Mouse (Mus musculus) kidney, embryonic 15.5 days (tissue): Measurements from ENCODE around the gene Cryl1. TPM values are rescaled to one million over a fixed set of nuclear protein-coding genes. Genes with fewer than 3 reads are reported as not detected.

Experiments used
- ATAC-seq: fragments of 200-750 bp; cut with Nextera tagmentation; replicated peaks from 2 replicates; pipeline ENCODE4 v1.8.0; 2017; ENCODE audit warnings: moderate TSS enrichment; ENCODE audit not compliant: low FRiP score
- H3K27ac ChIP-seq: fragments of 300-500 bp; sonication (generic); 2 replicates; pipeline ENCODE4 v1.5.1; 2015; ENCODE audit warnings: mild to moderate bottlenecking, inconsistent platforms
- H3K27me3 ChIP-seq: fragments of 300-500 bp; sonication (generic); 2 replicates; pipeline ENCODE4 v1.6.1; 2015; ENCODE audit warnings: inconsistent platforms
- H3K36me3 ChIP-seq: fragments of 300-500 bp; sonication (generic); 2 replicates; pipeline ENCODE4 v1.6.1; 2015; ENCODE audit warnings: inconsistent platforms
- H3K4me1 ChIP-seq: fragments of 300-500 bp; sonication (generic); 2 replicates; pipeline ENCODE4 v1.6.1; 2015; ENCODE audit warnings: inconsistent platforms
- H3K4me2 ChIP-seq: fragments of 300-500 bp; sonication (generic); 2 replicates; pipeline ENCODE4 v1.6.1; 2015; ENCODE audit warnings: moderate library complexity, mild to moderate bottlenecking, inconsistent platforms
- H3K4me3 ChIP-seq: fragments of 300-500 bp; sonication (generic); replicated peaks from 2 replicates; pipeline ENCODE4 v1.5.1; 2015; ENCODE audit warnings: mild to moderate bottlenecking, inconsistent platforms
- H3K9ac ChIP-seq: fragments of 300-500 bp; sonication (generic); 2 replicates; pipeline ENCODE4 v1.6.1; 2015; ENCODE audit warnings: mild to moderate bottlenecking, inconsistent platforms
- H3K9me3 ChIP-seq: fragments of 300-500 bp; sonication (generic); replicated peaks from 2 replicates; pipeline ENCODE4 v1.6.1; 2016; ENCODE audit warnings: inconsistent platforms
- WGBS: fragments of 180-500 bp; shearing (Covaris S2); methylation state at CpG from one replicate; pipeline ENCODE4 v1.1.7; 2015; ENCODE audit warnings: mixed read lengths; 5-methylcytosine and 5-hydroxymethylcytosine counted together
- polyA plus RNA-seq: library from polyadenylated mRNA; unstranded; fragments of >200 nt; fragmentation: Nextera tagmentation; extraction: Ambion mirVana; gene quantifications from 2 replicates; pipeline ENCODE4 v1.2.1, GENCODE M21; 2015

The Cryl1 gene
- polyA plus RNA-seq, 1 experiment from 2014 or later = 26.9 TPM

GRCm38 (mm10) chr14:57342316-57343055 is 55.8 kb downstream of the Cryl1 start:
- no peaks in the 10 kb centered on the region for H3K36me3 ChIP-seq
- H3K4me2 ChIP-seq = no peak overlapping the region
- H3K9me3 ChIP-seq = no peaks in the 10 kb centered on the region; the same call in 1 of the 2 replicates
- no peak overlapping the region for H3K4me3 ChIP-seq
- H3K27ac ChIP-seq = 0 out of 2 replicates have a peak overlapping the region, but pooled peaks have one; percentile 11
- H3K27me3 ChIP-seq = no peaks in the 10 kb centered on the region
- H3K9ac ChIP-seq = no peak overlapping the region
- H3K4me1 ChIP-seq = peaks cover 36% of the 10 kb centered on the region
- ATAC-seq = peak; percentile 50
- WGBS = 30% methylated on average over 6 of the region's 6 CpGs

DNA sequence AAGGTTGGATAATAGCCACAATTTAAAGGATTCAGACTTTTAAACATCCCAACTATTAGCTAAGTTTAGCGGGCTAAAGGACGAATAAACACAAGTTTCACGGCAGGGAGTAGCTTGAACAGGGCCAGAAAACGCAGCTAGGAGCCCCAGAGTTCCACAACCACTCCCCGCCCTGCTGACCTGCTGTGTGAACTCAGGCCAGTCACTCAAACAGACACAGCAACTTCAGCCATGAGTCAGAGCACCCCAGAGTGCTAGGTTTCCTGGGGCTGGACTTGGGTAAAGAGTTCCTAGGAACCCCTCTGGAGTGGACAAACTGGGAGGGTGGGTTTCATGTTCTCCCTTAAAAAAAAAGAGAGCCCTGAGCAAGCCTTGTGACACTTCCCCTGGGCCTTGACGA is 59.7 kb downstream of the Cryl1 start:
- H3K36me3 ChIP-seq = no peaks in the 10 kb centered on the region
- H3K27ac ChIP-seq = no peak overlapping the region
- H3K4me1 ChIP-seq = peaks cover 20% of the 10 kb centered on the region
- no peak overlapping the region for H3K4me2 ChIP-seq
- WGBS = 51% methylated on average over 6 of the region's 6 CpGs
- no peak for ATAC-seq
- no peak overlapping the region for H3K4me3 ChIP-seq
- H3K27me3 ChIP-seq = no peaks in the 10 kb centered on the region
- no peaks in the 10 kb centered on the region for H3K9me3 ChIP-seq
- no peak overlapping the region for H3K9ac ChIP-seq

- Histone ChIP-seq H3K9me3 (no peaks in the 10 kb centered on the region), H3K4me3 (no peak overlapping the region), H3K4me1 (no peaks in the 10 kb centered on the region), H3K9ac (no peak overlapping the region), H3K27ac (no peak overlapping the region), H3K36me3 (no peaks in the 10 kb centered on the region), H3K27me3 (no peaks in the 10 kb centered on the region), H3K4me2 (no peak overlapping the region)
- ATAC-seq = no peak
- 62% methylated on average over 6 of the region's 6 CpGs for WGBS
Measured at GRCm38 (mm10) chr14:57334833-57335232, 63.5 kb downstream of the Cryl1 start.

- Histone ChIP-seq H3K9ac (no peak overlapping the region), H3K4me2 (no peak overlapping the region), H3K36me3 (no peaks in the 10 kb centered on the region), H3K27me3 (no peaks in the 10 kb centered on the region), H3K4me3 (no peak overlapping the region), H3K4me1 (no peaks in the 10 kb centered on the region), H3K9me3 (no peaks in the 10 kb centered on the region), H3K27ac (no peak overlapping the region)
- ATAC-seq = no peak
- 84% methylated on average over 8 of the region's 8 CpGs for WGBS
Measured at GRCm38 (mm10) chr14:57332503-57332902, 65.8 kb downstream of the Cryl1 start.

- Histone ChIP-seq H3K4me1 (no peaks in the 10 kb centered on the region), H3K4me2 (no peak overlapping the region), H3K27ac (no peak overlapping the region), H3K9ac (no peak overlapping the region), H3K27me3 (no peaks in the 10 kb centered on the region), H3K9me3 (no peaks in the 10 kb centered on the region), H3K4me3 (no peak overlapping the region), H3K36me3 (no peaks in the 10 kb centered on the region)
- WGBS = 86% methylated on average over 10 of the region's 10 CpGs
- no peak for ATAC-seq
Measured at GRCm38 (mm10) chr14:57331097-57331496, 67.2 kb downstream of the Cryl1 start.

- WGBS = 90% methylated on average over 15 of the region's 15 CpGs
- no peak overlapping the region for H3K4me3 ChIP-seq
- no peak overlapping the region for H3K4me2 ChIP-seq
- H3K4me1 ChIP-seq = no peaks in the 10 kb centered on the region
- no peaks in the 10 kb centered on the region for H3K36me3 ChIP-seq
- no peaks in the 10 kb centered on the region for H3K9me3 ChIP-seq
- H3K27me3 ChIP-seq = no peaks in the 10 kb centered on the region
- no peak overlapping the region for H3K27ac ChIP-seq
- no peak overlapping the region for H3K9ac ChIP-seq
- ATAC-seq = no peak
Measured at GRCm38 (mm10) chr14:57329600-57329999, 68.7 kb downstream of the Cryl1 start.

DNA sequence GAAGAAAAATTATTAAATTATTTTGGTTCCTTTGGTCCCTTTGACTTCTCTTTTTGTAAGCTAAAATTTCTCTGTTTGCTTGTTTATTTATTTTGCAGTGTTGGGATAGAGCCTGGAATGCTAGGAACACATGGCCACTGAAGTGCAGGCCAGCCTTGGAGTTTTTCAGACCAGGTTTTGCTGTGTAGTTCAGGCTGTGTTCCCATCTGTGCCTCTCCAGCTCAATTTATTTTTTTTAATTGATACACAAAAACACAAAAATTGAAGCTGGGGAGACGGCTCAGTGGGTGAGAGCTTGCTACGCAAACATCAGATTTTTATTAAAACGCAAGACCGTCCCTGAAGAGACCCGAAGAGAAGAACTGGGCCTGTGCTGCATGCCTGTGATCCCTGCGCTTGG is 71.6 kb downstream of the Cryl1 start:
- Histone ChIP-seq H3K9me3 (no peaks in the 10 kb centered on the region), H3K4me3 (no peak overlapping the region), H3K4me1 (no peaks in the 10 kb centered on the region), H3K36me3 (no peaks in the 10 kb centered on the region), H3K9ac (no peak overlapping the region), H3K27ac (no peak overlapping the region), H3K27me3 (no peaks in the 10 kb centered on the region), H3K4me2 (no peak overlapping the region)
- ATAC-seq = no peak
- WGBS = 94% methylated on average over 6 of the region's 6 CpGs

DNA sequence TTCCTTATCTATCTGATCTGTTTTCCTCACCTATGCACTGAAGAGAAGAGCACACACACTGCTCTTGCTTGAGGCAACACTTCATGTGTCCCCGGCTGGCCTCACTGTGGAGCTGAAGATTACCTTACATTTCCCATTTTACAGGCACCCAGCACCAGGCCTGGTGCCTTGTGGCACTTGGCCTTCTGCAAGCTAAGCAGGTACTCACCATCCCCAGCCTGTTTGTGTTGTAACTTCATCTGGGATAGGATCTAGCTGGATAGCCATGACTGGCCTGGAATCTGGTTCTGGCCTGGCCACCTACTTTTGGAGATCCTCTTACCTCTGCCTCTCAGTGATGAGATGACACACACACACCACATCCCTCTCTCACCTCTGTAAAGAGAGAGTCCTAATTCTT is 79.5 kb downstream of the Cryl1 start:
- no peaks in the 10 kb centered on the region for H3K9me3 ChIP-seq
- no peak overlapping the region for H3K4me3 ChIP-seq
- WGBS = 55% methylated on average over 1 of the region's 1 CpGs
- no peak overlapping the region for H3K9ac ChIP-seq
- ATAC-seq = peak; percentile 60
- no peak overlapping the region for H3K4me2 ChIP-seq
- H3K27me3 ChIP-seq = no peaks in the 10 kb centered on the region
- H3K36me3 ChIP-seq = no peaks in the 10 kb centered on the region
- peaks cover 18% of the 10 kb centered on the region; the same call in 1 of the 2 replicates for H3K4me1 ChIP-seq
- peak overlapping the region; percentile 13; the same call in 1 of the 2 replicates for H3K27ac ChIP-seq

GRCm38 (mm10) chr14:57316662-57317600 is 81.4 kb downstream of the Cryl1 start:
- Histone ChIP-seq H3K27me3 (no peaks in the 10 kb centered on the region), H3K9me3 (no peaks in the 10 kb centered on the region), H3K4me1 (peaks cover 18% of the 10 kb centered on the region; the same call in 1 of the 2 replicates), H3K4me3 (no peak overlapping the region), H3K27ac (no peak overlapping the region), H3K9ac (no peak overlapping the region), H3K4me2 (no peak overlapping the region), H3K36me3 (no peaks in the 10 kb centered on the region)
- 57% methylated on average over 16 of the region's 16 CpGs for WGBS
- no peak; the same call in 1 of the 2 replicates for ATAC-seq

DNA sequence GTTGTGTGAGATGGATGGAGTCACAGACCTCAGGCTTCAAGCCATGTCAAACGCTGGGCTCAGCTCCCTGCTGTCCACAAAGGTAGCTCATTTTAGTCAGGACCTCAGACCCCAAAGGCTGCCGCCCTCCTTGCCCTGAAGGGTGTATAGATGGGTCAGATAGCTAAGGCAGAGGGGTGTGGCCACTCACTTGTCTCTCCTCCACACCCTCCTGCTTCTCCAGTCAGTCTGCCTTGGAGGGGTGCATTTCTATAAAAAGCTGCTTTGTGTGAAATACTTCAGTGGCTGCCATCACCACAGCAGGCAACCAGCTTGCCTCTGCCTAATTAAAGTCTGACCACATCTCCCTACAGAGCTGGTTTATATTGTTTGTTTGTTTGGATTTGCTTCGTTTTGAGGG is 82.4 kb downstream of the Cryl1 start:
- no peak for ATAC-seq
- H3K27ac ChIP-seq = no peak overlapping the region
- 48% methylated on average over 3 of the region's 3 CpGs for WGBS
- peaks cover 18% of the 10 kb centered on the region; the same call in 1 of the 2 replicates for H3K4me1 ChIP-seq
- no peaks in the 10 kb centered on the region for H3K36me3 ChIP-seq
- no peaks in the 10 kb centered on the region for H3K9me3 ChIP-seq
- no peak overlapping the region for H3K4me3 ChIP-seq
- no peak overlapping the region for H3K9ac ChIP-seq
- no peak overlapping the region for H3K4me2 ChIP-seq
- no peaks in the 10 kb centered on the region for H3K27me3 ChIP-seq

- 66% methylated on average over 7 of the region's 7 CpGs for WGBS
- Histone ChIP-seq H3K9ac (no peak overlapping the region), H3K9me3 (no peaks in the 10 kb centered on the region), H3K4me1 (peaks cover 18% of the 10 kb centered on the region; the same call in 1 of the 2 replicates), H3K27me3 (no peaks in the 10 kb centered on the region), H3K27ac (no peak overlapping the region), H3K4me2 (no peak overlapping the region), H3K36me3 (no peaks in the 10 kb centered on the region), H3K4me3 (no peak overlapping the region)
- ATAC-seq = no peak
Measured at GRCm38 (mm10) chr14:57315551-57315950, 82.8 kb downstream of the Cryl1 start.

DNA sequence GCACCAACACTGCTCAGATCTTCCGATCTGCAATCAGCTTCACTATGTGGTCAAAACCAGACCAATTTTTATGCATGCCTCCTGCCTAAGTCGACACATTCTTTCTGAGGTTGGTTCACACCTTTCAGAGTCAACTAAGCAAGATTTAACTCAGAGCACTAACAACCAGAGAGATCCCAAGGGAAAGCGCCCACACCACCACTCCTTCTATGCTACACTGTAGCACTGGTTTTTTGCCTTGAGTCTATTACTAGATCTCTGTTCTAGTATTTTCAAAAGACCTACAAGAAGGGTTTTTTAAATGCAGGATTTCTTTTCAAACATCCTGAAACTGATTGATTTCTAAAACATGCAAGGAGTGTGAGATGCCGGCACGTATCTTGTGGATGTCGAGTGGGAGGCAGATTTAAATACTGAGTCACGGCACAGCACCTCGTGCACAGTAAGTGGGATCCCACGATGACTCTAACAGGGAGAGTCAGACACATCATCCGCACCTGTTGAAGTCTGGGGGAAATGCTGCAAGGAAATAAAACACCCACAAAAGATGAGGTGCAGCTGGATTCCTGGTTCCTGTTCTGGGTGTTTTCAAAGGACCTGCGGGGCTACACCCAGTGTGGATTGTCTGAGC is 96.6 kb downstream of the Cryl1 start:
- Histone ChIP-seq H3K4me2 (no peak overlapping the region), H3K4me3 (no peak overlapping the region), H3K36me3 (no peaks in the 10 kb centered on the region), H3K9ac (no peak overlapping the region), H3K9me3 (no peaks in the 10 kb centered on the region), H3K27ac (no peak overlapping the region), H3K4me1 (0 out of 2 replicates have a peak, but pooled peaks cover 5% of the 10 kb centered on the region), H3K27me3 (no peaks in the 10 kb centered on the region)
- ATAC-seq = no peak
- 76% methylated on average over 11 of the region's 11 CpGs for WGBS
